Mouse (Mus musculus): ENCODE data around the gene Hmox2.
"Not testable (repeated sequence)": the region's sequence is repeated elsewhere in the genome, so short reads cannot be mapped to it uniquely, and the experiment has no call there.

The Hmox2 gene

DNA sequence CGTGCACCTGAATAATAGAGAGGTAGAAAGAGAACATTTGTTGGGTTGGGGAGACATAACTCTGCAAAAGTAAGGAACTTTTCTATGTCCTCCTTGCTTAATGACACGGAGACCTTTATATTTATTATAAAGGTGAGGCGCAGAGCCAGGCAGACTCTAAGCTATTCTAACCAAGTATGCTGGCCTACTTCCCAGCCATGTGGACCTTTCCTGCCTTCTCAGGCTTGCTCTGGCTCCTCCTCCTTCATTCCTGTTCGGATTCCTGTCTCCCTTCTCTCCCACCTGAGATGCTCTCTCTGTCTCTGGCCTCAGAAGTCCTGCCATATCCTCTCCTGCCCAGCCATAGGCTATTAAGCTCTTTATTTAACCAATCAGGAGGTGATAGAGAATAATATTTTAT lies 895 bp upstream of the Hmox2 start:
- no peak for DNase-seq (ENCODE audit: low spot score in 2 of 2)

DNA sequence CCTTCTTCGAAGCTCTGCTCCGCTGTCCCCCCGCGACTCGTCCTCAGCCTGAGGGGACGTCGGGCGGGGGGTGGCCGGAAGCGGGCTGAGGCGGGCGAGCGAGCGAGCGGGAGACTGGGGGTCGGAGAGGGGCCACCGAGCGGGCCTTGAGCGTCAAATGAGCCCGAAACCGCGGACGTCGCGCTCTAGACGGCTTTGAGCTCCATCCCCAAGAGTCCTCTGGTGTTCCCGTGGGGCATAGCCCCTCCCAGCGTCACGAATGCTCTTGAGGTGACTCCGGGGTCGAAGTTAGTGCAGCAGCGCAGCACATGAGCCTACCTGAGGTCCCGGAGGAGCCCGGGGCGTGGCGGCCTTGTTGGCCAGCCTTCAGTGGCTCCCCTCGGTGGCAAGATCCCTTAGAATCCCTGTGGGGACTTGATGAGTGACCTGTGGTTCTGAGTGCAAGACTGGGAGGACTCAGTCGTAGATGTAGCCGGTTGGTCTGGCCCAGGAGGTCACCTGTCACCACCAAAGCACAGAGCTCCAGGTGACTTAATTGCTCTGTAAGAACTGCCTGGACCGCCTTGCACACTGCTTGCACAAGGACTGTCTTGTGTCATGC lies 467 bp downstream of the Hmox2 start:
- DNase-seq (ENCODE audit: low spot score in 2 of 2), result peak; percentile 9 to 57

DNA sequence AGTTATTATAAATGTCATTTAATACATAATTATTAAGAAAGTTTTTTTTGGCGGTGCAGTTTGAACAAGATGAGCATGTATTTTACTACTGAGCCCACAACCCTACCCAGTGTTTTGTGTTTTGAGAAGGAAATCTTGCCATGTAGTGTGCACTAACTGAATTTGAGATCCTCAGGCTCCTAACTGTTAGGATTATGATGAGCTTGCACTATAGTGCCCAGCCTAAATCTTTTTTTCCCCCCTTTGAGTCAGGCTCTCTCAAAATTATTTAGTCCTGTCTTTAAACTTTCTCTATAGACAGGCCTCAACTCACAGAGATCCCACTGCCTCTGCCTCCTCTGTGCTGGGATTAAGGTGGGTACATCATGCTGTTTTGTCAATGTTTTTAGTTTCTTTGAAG lies 1.4 kb downstream of the Hmox2 start:
- DNase-seq (ENCODE audit: low spot score in 2 of 2), result no peak

DNA sequence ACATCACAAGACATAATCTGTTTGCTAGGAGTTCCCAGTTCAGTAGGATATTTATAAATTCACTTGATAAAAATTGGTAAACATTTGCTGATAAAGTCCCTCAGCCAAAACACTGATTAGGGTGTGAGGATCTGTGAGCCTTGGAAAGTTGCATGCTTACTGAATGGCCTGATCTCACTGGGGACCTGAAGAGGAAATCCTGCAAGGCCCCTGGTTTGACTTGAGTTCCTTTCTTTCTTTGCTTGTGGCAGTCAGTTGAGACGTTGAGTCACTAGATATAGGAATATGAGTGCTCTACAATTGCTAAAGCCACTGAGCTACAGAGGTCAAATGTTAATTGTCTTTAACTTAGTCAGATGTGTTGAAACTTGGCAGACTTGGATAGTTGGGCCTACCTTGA lies 1.8 kb downstream of the Hmox2 start:
- DNase-seq (ENCODE audit: low spot score in 2 of 2), result no peak

DNA sequence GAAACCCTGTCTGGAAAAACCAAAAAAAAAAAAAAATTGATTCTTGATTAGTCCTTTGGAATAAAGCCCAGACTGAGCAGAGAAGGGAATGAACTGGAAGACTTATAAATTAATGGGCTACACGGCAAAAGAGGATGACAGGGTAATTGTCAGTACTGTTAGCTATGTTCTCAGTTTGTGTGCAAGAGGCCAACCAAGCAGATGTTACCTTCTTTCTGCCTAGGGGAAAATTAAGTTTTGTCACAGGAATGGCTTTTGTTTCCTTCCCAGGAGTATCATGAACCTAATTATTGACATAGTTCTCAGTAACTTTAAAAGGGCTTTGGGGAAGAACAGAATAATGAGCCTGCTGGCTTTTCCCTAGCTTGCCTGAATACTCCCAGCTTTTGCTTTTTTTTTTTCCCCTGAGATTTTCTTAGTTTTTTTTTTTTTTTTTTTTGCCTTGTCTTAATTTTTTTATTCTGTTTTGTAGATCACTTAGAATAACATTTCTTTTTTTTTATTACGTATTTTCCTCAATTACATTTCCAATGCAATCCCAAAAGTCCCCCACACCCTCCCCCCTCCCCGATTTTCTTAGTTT lies 4.7 kb downstream of the Hmox2 start:
- no peak for DNase-seq (ENCODE audit: low spot score in 2 of 2)

DNA sequence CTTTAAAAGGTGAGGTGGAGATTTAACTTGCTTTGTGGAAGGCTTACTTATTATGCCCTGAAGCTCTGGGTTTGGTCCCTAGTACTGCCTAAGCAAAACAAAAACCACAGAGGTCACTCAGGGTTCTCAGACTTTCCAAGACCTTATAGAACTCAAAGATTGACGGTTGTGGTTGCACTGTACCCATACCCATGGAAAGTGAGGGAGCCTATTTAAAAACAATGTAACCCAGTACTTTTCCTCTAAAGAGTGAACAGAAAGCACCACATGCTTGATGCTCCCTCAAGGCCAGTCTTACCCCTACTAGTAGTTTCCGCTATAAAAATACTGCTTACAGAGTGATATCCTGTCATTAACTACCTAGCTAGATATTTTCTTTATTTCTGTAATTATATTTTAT lies 10.1 kb downstream of the Hmox2 start:
- DNase-seq (ENCODE audit: low spot score in 2 of 2), result no peak

DNA sequence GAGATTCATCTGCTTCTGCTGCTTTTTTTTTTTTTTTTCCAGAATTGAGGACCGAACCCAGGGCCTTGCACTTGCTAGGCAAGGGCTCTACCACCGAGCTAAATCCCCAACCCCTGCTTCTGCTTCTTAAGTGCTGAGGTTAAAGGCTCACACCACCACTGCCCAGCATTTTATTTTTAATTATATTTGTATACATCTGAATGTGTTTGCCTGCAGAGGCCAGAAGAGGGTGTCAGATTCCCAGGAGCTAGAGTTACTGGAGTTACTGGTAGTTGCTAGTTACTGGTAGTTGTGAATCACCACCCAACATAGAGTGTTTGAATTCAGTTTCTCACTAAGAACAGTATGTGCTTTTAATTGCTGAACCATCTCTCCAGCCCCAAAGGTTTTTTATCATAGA lies 13.8 kb downstream of the Hmox2 start:
- DNase-seq (ENCODE audit: low spot score in 2 of 2), result no peak

DNA sequence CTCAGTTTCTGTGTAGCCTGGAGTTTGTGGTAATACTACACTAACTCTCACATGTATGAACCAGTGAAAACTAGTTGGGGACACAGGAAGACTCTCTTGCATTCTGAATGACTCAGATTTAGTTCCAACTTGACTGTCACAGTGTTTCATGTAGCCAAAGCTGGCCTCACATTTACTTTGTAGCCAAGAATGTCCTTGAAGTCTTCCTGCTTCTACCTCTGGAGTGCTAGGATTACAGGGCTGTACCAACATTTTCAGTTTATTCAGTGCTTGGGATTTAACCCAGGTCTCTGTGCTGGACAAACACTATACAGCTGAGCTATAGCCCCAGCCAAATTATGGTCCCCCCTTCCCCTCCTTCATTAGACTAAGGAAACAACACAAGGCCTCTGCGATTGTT lies 16.0 kb downstream of the Hmox2 start:
- DNase-seq (ENCODE audit: low spot score in 2 of 2), result no peak

DNA sequence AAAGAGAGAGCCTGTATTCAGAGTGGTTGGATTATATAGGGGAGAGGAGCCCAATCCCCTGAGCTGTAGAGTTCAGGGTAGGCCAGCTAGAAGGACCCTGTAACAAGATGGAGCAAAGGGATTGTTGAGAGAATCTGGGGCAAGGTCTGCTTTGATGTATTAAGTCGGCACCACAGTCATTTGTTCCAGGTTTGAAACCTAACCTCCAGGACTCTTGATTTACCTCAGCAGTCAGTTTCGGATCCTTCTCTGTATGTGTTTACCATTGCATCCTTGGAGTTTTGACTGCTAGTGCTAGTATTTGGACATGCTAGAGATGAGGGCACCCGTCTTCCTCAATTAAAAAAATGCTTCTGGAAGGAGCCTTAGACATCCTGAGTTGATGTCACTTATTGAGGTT lies 26.0 kb downstream of the Hmox2 start:
- DNase-seq (ENCODE audit: low spot score in 2 of 2), result no peak

DNA sequence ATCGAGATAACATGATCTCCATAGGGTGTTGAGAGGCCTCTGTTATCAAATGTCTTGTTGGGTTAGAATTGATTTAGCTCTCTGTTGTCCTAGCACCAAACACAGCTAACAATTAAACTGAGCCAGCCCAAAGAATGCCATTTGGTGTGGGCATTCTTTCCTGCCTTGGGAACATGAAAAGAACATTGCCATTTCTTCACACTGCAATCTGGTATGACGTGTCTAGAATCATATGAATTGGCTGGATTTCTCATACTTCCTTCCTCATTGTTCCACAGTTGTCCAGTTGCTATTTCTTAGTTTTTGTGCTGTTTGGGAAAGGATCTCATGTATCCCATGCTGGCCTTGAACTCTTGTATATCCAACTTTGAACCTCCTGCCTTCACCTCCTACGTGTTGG lies 27.9 kb downstream of the Hmox2 start:
- no peak for DNase-seq (ENCODE audit: low spot score in 2 of 2)

DNA sequence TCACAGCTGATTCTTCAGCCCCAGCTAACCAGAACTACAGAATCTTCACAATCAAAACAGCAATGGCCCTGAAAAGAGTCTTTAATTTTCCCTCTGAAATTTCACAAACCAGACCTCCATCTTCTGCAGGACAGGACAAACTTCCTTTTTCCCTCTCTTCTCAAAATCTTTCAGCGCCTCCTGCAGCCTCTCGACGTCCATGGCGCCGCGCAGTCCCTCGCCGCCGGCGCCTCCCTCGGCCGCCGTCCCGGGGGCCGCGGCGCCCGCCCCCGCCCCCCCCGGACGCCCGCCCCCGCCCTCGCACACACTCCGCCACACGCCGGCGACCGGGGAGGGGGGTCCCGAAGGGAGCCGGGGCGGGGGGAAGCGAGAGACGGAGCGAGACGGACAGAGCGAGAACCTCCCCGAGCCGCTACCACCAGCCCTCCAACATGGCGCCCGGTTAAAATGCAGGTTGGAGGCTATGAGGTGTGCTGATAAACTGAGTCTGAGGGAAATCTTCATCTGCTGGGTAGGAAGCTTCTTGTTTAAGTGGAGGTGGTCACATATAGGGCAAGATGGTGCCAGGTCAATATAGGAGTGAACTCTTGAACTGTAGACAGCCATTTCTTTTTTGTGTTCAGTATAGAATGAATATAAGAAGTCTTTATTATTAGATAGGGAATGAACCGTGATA lies 30.6 kb downstream of the Hmox2 start:
- not testable (repeated sequence) for DNase-seq (ENCODE audit: low spot score in 2 of 2)

DNA sequence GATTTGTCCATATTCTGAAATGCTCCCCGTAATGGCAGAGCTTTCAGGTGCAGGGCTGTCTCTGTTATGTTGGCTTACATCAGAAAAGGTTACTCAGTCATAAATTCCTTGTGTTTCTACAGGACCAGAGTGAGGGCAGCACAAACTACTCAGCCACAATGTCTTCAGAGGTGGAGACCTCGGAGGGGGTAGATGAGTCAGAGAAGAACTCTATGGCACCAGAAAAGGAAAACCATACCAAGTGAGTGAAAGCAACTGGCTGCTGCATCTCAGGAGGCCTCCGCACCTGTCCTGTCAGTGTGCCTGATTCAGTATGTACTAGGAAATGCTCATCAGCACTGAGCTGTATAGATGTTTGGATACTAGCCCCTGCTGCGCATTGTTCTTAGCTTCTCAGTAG lies 36.3 kb downstream of the Hmox2 start:
- DNase-seq (ENCODE audit: low spot score in 2 of 2), result no peak

DNA sequence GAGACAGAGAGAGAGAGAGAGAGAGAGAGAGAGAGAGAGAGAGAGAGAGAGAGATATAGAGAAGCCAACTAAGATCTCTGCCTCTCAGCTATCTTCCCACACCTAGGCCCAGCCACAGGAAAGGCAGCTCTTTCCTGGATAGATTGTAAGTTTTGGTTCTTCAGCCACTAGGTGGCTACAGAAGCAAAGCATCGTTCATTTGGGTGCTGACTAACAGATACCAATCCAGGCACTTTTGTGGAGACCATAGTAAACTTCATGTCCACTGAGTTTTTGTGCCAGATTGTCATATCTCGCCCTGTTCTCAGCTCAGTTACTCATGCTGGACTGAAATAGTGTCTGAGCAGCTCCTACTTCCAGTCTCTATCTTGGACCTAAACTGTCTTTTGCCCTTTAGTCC lies 37.1 kb downstream of the Hmox2 start:
- no peak for DNase-seq (ENCODE audit: low spot score in 2 of 2)

DNA sequence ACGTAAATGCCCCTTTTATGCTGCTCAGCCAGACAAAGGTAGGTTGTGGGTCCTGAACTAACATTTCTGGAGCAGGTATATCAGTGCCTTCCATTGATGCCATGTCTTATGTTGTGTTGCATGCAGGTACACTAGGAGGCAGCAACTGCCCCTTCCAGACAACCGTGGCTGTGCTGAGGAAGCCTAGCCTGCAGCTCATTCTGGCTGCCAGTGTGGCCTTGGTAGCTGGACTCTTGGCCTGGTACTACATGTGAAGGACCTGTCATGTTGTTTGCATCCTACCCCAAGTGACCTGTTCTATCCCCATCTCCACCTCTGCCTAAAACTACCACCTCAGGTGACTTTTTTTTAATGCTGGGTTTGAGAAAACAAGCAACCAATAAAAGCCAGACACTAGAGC lies 39.7 kb downstream of the Hmox2 start:
- DNase-seq (ENCODE audit: low spot score in 2 of 2), result no peak

DNA sequence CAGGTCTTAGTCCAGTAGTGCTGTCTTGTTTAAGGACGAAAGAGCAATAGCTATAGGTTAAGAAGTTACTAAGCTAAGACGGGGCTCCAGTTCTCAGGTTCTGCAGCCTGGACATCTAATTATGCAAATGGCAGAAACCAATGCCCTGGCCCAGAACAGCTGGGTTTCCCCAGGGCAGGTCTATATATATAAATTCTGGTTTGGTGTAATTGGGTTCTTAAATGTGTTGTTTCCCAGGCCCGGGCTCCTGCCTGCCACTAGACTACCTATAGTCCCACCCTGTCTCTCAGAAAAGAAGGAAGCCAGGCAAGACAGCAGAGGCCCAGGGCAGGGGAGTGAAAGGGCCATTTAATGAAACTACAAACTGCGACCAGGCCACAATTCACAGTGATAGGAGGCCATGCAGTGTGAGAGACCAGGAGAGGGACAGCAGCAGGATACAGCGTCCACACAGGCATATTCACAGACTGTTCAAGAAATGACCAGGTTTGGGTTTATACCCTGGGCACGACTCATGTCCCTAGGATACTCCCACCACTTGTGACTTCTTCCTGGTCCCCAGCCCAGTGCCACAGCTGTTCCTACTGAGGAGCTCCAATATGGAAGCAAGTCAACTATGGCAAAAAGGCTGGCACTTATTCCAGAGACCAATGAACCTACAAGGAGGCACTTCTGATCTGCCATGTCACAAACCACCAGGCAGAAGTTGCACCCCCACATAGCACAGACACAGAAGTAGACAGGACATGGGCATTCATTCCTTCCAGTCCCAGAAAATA lies 41.0 kb downstream of the Hmox2 start:
- no peak for DNase-seq (ENCODE audit: low spot score in 2 of 2)

DNA sequence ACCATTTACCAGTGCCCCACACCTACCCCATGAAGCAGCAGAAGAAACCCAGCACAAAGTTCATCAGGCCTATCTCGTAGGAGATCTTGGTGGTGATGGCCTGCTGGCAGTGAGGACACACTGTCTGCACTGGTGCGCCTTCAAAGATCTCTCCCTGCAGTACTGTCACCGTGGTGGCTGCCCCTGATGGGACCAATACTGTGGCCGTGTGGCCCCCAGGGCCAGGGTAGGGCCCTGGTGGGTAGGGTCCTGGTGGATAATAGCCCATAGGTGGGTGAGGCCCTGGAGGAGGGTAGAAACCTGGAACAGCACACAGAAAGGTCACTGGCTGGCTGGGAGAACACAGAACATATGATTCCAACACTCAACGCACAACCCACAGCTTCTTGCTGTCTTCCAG lies 42.6 kb downstream of the Hmox2 start:
- no peak for DNase-seq (ENCODE audit: low spot score in 2 of 2)

DNA sequence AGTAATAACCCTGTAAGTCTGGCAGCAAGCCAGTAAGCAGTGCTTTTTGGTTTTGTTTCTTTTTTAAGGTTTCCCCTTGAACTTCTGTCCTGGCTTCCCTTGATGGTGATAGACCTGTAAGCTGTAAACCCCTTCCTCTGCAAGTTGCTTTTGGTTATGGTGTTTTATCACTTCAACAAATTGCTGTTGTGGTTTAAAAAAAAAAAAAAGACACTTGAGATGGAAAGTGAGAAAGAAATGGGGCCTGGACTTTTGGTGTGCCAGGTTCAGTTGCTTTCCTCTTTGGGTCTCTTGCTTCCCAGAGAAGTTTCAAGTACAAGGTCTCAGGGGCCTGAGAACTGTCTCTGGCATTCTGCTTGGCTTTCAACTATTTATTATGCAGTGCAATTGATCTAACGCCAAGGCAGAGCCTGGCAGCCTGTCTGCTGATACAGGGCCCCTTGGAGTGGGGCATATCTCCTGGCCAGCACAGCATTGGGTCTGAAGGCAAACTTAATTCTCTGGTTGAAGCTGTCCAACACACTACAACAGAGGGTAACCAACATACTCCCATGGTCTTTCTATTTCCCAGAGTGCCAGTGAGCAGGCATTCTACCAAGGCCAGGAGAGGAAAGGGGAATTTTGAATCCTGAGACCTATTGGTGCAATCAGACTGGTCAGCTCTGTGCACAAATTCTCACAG lies 47.3 kb downstream of the Hmox2 start:
- DNase-seq (ENCODE audit: low spot score in 2 of 2), result no peak

DNA sequence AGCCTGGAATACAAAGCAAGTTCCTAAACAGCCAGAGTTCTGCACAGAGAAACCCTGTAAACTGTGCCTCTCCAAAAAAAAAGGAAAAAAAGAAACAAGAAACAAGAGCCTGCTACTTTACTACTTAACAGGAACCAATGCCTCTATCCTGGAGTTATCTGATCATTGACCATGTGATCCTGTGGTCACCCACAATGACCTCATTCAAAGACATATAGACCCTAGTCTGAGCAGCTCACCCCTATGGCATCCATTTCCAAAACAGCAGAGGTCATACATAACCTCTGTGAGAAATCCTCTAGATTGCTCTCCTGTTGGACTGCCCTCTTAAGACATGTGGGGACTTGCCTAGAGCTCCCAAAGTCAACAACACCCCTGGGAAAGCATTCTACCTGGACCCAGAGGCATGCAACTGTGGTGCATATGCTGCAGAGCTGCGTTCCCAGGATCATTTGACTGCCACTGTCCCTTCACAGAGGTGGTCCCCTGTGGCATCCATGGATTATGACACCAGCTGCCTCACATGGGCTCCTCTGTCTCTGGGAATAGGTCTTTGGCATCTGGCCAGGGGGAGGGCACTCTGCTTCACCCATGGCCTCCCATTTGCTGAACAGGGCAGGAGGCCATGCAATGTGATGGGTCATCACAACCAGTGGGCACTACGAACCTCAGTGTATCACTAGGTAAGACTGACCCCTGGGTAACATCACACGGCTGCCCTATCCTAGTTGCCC lies 51.2 kb downstream of the Hmox2 start:
- no peak for DNase-seq (ENCODE audit: low spot score in 2 of 2)

DNA sequence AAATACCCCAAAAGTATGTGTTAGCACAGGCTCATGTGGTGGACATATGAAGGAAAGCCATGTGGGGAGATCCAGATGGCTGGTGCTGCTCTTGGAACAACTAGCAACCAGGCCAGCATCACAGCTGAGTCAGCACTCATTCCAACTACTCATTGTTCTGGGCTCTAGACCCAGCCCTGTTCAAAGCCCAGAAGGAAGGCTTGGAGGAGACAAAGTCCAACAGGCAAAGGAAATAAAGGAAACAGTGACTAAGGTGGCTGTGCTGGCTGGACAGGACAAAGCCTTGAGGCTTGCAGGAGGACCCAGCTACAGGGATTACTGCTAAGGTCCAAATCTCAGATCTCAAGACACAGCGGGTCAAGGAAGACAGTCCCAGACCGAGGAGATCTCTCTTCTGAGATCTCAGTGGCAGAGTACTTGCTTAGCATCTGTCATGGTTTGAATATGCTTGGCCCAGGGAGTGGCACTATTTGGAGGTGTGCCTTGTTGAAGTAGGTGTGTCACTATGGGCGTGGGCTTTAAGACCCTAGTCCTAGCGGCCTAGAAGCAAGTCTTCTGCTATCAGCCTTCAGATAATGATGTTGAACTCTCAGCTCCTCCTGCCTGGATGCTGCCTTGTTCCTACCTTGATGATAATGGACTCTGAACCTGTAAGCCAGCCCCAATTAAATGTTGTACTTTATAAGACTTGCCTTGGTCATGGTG lies 51.9 kb downstream of the Hmox2 start:
- no peak for DNase-seq (ENCODE audit: low spot score in 2 of 2)

DNA sequence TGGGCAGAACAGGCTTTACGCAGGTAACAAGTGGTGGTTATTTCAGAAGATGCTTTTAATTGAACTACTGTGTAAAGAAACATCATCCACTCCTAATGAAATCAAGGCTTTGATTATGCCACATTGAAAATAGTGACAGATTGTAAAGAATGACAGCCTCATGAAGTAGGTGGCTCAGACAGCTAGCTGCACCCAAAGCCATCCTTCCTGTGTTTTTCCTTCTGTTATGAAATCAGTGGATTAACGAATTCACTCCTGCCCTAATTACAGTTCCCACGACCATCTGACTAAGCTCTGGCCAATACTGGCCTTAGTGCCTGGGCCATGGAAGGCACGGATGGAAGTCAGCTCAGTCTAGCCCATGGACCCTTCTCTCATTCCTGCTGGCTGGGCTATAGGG lies 52.8 kb downstream of the Hmox2 start:
- DNase-seq (ENCODE audit: low spot score in 2 of 2), result no peak
